Mouse (Mus musculus): Measurements from ENCODE around the gene Lmod2. TPM values are rescaled to one million over a fixed set of nuclear protein-coding genes. Genes with fewer than 3 reads are reported as not detected.

Gene Lmod2
- polyA plus RNA-seq, 1 experiment from 2014 or later = not detected

GRCm38 (mm10) chr6:24599639-24600038 is 2.1 kb downstream of the Lmod2 start:
- 75% methylated on average over 5 of the region's 5 CpGs for WGBS
- Histone ChIP-seq H3K27me3 (replicated peaks; ENCODE audit: control insufficient read depth, insufficient read depth, low read length) (no peaks in the 10 kb centered on the region), H3K9me3 (ENCODE audit: control insufficient read depth, low read length) (no peaks in the 10 kb centered on the region), H3K27ac (ENCODE audit: low read length) (no peak overlapping the region), H3K36me3 (ENCODE audit: control insufficient read depth, insufficient read depth) (no peaks in the 10 kb centered on the region), H3K9ac (replicated peaks; ENCODE audit: low read depth, low read length) (no peak overlapping the region), H3K4me2 (ENCODE audit: low read length) (no peak overlapping the region), H3K4me3 (replicated peaks; ENCODE audit: low read length) (no peak overlapping the region), H3K4me1 (replicated peaks; ENCODE audit: control insufficient read depth, insufficient read depth, low read length) (no peaks in the 10 kb centered on the region)
- ATAC-seq = no peak

- no peak for ATAC-seq
- Histone ChIP-seq H3K9me3 (ENCODE audit: control insufficient read depth, low read length) (no peaks in the 10 kb centered on the region), H3K4me2 (ENCODE audit: low read length) (no peak overlapping the region), H3K36me3 (ENCODE audit: control insufficient read depth, insufficient read depth) (no peaks in the 10 kb centered on the region), H3K27me3 (replicated peaks; ENCODE audit: control insufficient read depth, insufficient read depth, low read length) (no peaks in the 10 kb centered on the region), H3K4me3 (replicated peaks; ENCODE audit: low read length) (no peak overlapping the region), H3K27ac (ENCODE audit: low read length) (no peak overlapping the region), H3K9ac (replicated peaks; ENCODE audit: low read depth, low read length) (no peak overlapping the region), H3K4me1 (replicated peaks; ENCODE audit: control insufficient read depth, insufficient read depth, low read length) (no peaks in the 10 kb centered on the region)
- WGBS = 85% methylated on average over 6 of the region's 6 CpGs
Observed at GRCm38 (mm10) chr6:24600134-24600533, 2.6 kb downstream of the Lmod2 start.

- no peaks in the 10 kb centered on the region for H3K4me1 ChIP-seq (replicated peaks; ENCODE audit: control insufficient read depth, insufficient read depth, low read length)
- no peaks in the 10 kb centered on the region for H3K9me3 ChIP-seq (ENCODE audit: control insufficient read depth, low read length)
- H3K36me3 ChIP-seq (ENCODE audit: control insufficient read depth, insufficient read depth) = no peaks in the 10 kb centered on the region
- no peaks in the 10 kb centered on the region for H3K27me3 ChIP-seq (replicated peaks; ENCODE audit: control insufficient read depth, insufficient read depth, low read length)
- 80% methylated on average over 4 of the region's 4 CpGs for WGBS
- H3K4me2 ChIP-seq (ENCODE audit: low read length) = no peak overlapping the region
- H3K9ac ChIP-seq (replicated peaks; ENCODE audit: low read depth, low read length) = no peak overlapping the region
- H3K4me3 ChIP-seq (replicated peaks; ENCODE audit: low read length) = no peak overlapping the region
- ATAC-seq = no peak
- no peak overlapping the region for H3K27ac ChIP-seq (ENCODE audit: low read length)
Observed at GRCm38 (mm10) chr6:24600726-24601125, 3.2 kb downstream of the Lmod2 start.

- no peak overlapping the region for H3K4me3 ChIP-seq (replicated peaks; ENCODE audit: low read length)
- WGBS = 85% methylated on average over 1 of the region's 1 CpGs
- H3K4me2 ChIP-seq (ENCODE audit: low read length) = no peak overlapping the region
- no peaks in the 10 kb centered on the region for H3K9me3 ChIP-seq (ENCODE audit: control insufficient read depth, low read length)
- no peaks in the 10 kb centered on the region for H3K36me3 ChIP-seq (ENCODE audit: control insufficient read depth, insufficient read depth)
- no peaks in the 10 kb centered on the region for H3K4me1 ChIP-seq (replicated peaks; ENCODE audit: control insufficient read depth, insufficient read depth, low read length)
- ATAC-seq = no peak
- no peak overlapping the region for H3K27ac ChIP-seq (ENCODE audit: low read length)
- H3K27me3 ChIP-seq (replicated peaks; ENCODE audit: control insufficient read depth, insufficient read depth, low read length) = no peaks in the 10 kb centered on the region
- H3K9ac ChIP-seq (replicated peaks; ENCODE audit: low read depth, low read length) = no peak overlapping the region
Observed at GRCm38 (mm10) chr6:24601668-24602067, 4.1 kb downstream of the Lmod2 start.

- Histone ChIP-seq H3K36me3 (ENCODE audit: control insufficient read depth, insufficient read depth) (no peaks in the 10 kb centered on the region), H3K9ac (replicated peaks; ENCODE audit: low read depth, low read length) (no peak overlapping the region), H3K27ac (ENCODE audit: low read length) (no peak overlapping the region), H3K4me1 (replicated peaks; ENCODE audit: control insufficient read depth, insufficient read depth, low read length) (no peaks in the 10 kb centered on the region), H3K27me3 (replicated peaks; ENCODE audit: control insufficient read depth, insufficient read depth, low read length) (no peaks in the 10 kb centered on the region), H3K4me3 (replicated peaks; ENCODE audit: low read length) (no peak overlapping the region), H3K9me3 (ENCODE audit: control insufficient read depth, low read length) (no peaks in the 10 kb centered on the region), H3K4me2 (ENCODE audit: low read length) (no peak overlapping the region)
- 82% methylated on average over 3 of the region's 3 CpGs for WGBS
- ATAC-seq = no peak
Observed at GRCm38 (mm10) chr6:24602351-24602750, 4.8 kb downstream of the Lmod2 start.

- no peaks in the 10 kb centered on the region for H3K27me3 ChIP-seq (replicated peaks; ENCODE audit: control insufficient read depth, insufficient read depth, low read length)
- H3K4me2 ChIP-seq (ENCODE audit: low read length) = no peak overlapping the region
- no peaks in the 10 kb centered on the region for H3K36me3 ChIP-seq (ENCODE audit: control insufficient read depth, insufficient read depth)
- no peak overlapping the region for H3K9ac ChIP-seq (replicated peaks; ENCODE audit: low read depth, low read length)
- H3K4me1 ChIP-seq (replicated peaks; ENCODE audit: control insufficient read depth, insufficient read depth, low read length) = no peaks in the 10 kb centered on the region
- no peak for ATAC-seq
- no peak overlapping the region for H3K4me3 ChIP-seq (replicated peaks; ENCODE audit: low read length)
- WGBS = 89% methylated on average over 5 of the region's 5 CpGs
- H3K27ac ChIP-seq (ENCODE audit: low read length) = no peak overlapping the region
- no peaks in the 10 kb centered on the region for H3K9me3 ChIP-seq (ENCODE audit: control insufficient read depth, low read length)
Observed at GRCm38 (mm10) chr6:24602993-24603392, 5.4 kb downstream of the Lmod2 start.

GRCm38 (mm10) chr6:24604289-24604688 is 6.7 kb downstream of the Lmod2 start:
- H3K36me3 ChIP-seq (ENCODE audit: control insufficient read depth, insufficient read depth) = no peaks in the 10 kb centered on the region
- no peak for ATAC-seq
- H3K4me1 ChIP-seq (replicated peaks; ENCODE audit: control insufficient read depth, insufficient read depth, low read length) = no peaks in the 10 kb centered on the region
- no peak overlapping the region for H3K4me3 ChIP-seq (replicated peaks; ENCODE audit: low read length)
- H3K4me2 ChIP-seq (ENCODE audit: low read length) = no peak overlapping the region
- H3K9ac ChIP-seq (replicated peaks; ENCODE audit: low read depth, low read length) = no peak overlapping the region
- H3K27ac ChIP-seq (ENCODE audit: low read length) = no peak overlapping the region
- no peaks in the 10 kb centered on the region for H3K27me3 ChIP-seq (replicated peaks; ENCODE audit: control insufficient read depth, insufficient read depth, low read length)
- WGBS = 96% methylated on average over 7 of the region's 7 CpGs
- H3K9me3 ChIP-seq (ENCODE audit: control insufficient read depth, low read length) = no peaks in the 10 kb centered on the region

- H3K4me1 ChIP-seq (replicated peaks; ENCODE audit: control insufficient read depth, insufficient read depth, low read length) = no peaks in the 10 kb centered on the region
- H3K4me2 ChIP-seq (ENCODE audit: low read length) = no peak overlapping the region
- H3K27me3 ChIP-seq (replicated peaks; ENCODE audit: control insufficient read depth, insufficient read depth, low read length) = no peaks in the 10 kb centered on the region
- H3K4me3 ChIP-seq (replicated peaks; ENCODE audit: low read length) = no peak overlapping the region
- H3K9me3 ChIP-seq (ENCODE audit: control insufficient read depth, low read length) = no peaks in the 10 kb centered on the region
- ATAC-seq = no peak
- 93% methylated on average over 8 of the region's 8 CpGs for WGBS
- no peak overlapping the region for H3K9ac ChIP-seq (replicated peaks; ENCODE audit: low read depth, low read length)
- H3K36me3 ChIP-seq (ENCODE audit: control insufficient read depth, insufficient read depth) = no peaks in the 10 kb centered on the region
- no peak overlapping the region for H3K27ac ChIP-seq (ENCODE audit: low read length)
Observed at GRCm38 (mm10) chr6:24605631-24606030, 8.1 kb downstream of the Lmod2 start.

- Histone ChIP-seq H3K4me1 (replicated peaks; ENCODE audit: control insufficient read depth, insufficient read depth, low read length) (no peaks in the 10 kb centered on the region), H3K27me3 (replicated peaks; ENCODE audit: control insufficient read depth, insufficient read depth, low read length) (no peaks in the 10 kb centered on the region), H3K9ac (replicated peaks; ENCODE audit: low read depth, low read length) (no peak overlapping the region), H3K36me3 (ENCODE audit: control insufficient read depth, insufficient read depth) (no peaks in the 10 kb centered on the region), H3K9me3 (ENCODE audit: control insufficient read depth, low read length) (no peaks in the 10 kb centered on the region), H3K4me3 (replicated peaks; ENCODE audit: low read length) (no peak overlapping the region), H3K4me2 (ENCODE audit: low read length) (no peak overlapping the region), H3K27ac (ENCODE audit: low read length) (no peak overlapping the region)
- no peak for ATAC-seq
- 84% methylated on average over 10 of the region's 10 CpGs for WGBS
Observed at GRCm38 (mm10) chr6:24606512-24606911, 8.9 kb downstream of the Lmod2 start.

- no peaks in the 10 kb centered on the region for H3K36me3 ChIP-seq (ENCODE audit: control insufficient read depth, insufficient read depth)
- no peak for ATAC-seq
- H3K4me3 ChIP-seq (replicated peaks; ENCODE audit: low read length) = no peak overlapping the region
- H3K27ac ChIP-seq (ENCODE audit: low read length) = no peak overlapping the region
- no peaks in the 10 kb centered on the region for H3K9me3 ChIP-seq (ENCODE audit: control insufficient read depth, low read length)
- no peaks in the 10 kb centered on the region for H3K27me3 ChIP-seq (replicated peaks; ENCODE audit: control insufficient read depth, insufficient read depth, low read length)
- WGBS = 88% methylated on average over 15 of the region's 15 CpGs
- H3K4me2 ChIP-seq (ENCODE audit: low read length) = no peak overlapping the region
- H3K4me1 ChIP-seq (replicated peaks; ENCODE audit: control insufficient read depth, insufficient read depth, low read length) = no peaks in the 10 kb centered on the region
- no peak overlapping the region for H3K9ac ChIP-seq (replicated peaks; ENCODE audit: low read depth, low read length)
Observed at GRCm38 (mm10) chr6:24607531-24607930, 10.0 kb downstream of the Lmod2 start.

Measured in forebrain, embryonic 16.5 days (tissue).